Mouse (Mus musculus) C2C12 (cell line): ENCODE data around the gene Mpig6b.

Experiments
- CTCF ChIP-seq: IDR thresholded peaks from one replicate; pipeline ENCODE4 v1.5.1; 2011; ENCODE audit not compliant: control insufficient read depth, insufficient read depth, insufficient read length
- MAX ChIP-seq: IDR thresholded peaks from one replicate; pipeline ENCODE4 v1.6.1; 2011; ENCODE audit warnings: mild to moderate bottlenecking, control low read depth
- MYOG ChIP-seq: IDR thresholded peaks from one replicate; pipeline ENCODE4 v1.6.1; 2011; ENCODE audit not compliant: control insufficient read depth, insufficient read length; ENCODE audit errors: extremely low read depth
- USF1 ChIP-seq: IDR thresholded peaks from one replicate; pipeline ENCODE4 v1.6.1; 2011; ENCODE audit warnings: low read depth, mild to moderate bottlenecking, control low read depth, moderate library complexity

- TF ChIP-seq CTCF (no peak), MAX (no peak), USF1 (no peak), MYOG (no peak)
Measured at GRCm38 (mm10) chr17:35060737-35061297, 5.2 kb downstream of the Mpig6b start.
